Mouse (Mus musculus) cerebellum, adult 2 months (tissue): Measurements from ENCODE around the gene Caln1.

Source experiments
- CTCF ChIP-seq: fragments of 200-500 bp; IDR thresholded peaks from 2 replicates; pipeline ENCODE4 v1.5.1; 2011; ENCODE audit warnings: low read depth, mild to moderate bottlenecking, control low read depth, low read length, moderate library complexity, borderline replicate concordance; ENCODE audit not compliant: insufficient read depth
- POLR2A ChIP-seq: fragments of 200-500 bp; IDR thresholded peaks from 2 replicates; pipeline ENCODE4 v1.6.1; 2011; ENCODE audit warnings: low read length, control low read depth, borderline replicate concordance; ENCODE audit not compliant: insufficient read depth

- TF ChIP-seq POLR2A (no peak), CTCF (no peak)
These were observed 158.2 kb downstream of the Caln1 start for GRCm38 (mm10) chr5:130527416-130527815.
